Mouse (Mus musculus): ENCODE data around the gene Nkd1.

Gene Nkd1

DNA sequence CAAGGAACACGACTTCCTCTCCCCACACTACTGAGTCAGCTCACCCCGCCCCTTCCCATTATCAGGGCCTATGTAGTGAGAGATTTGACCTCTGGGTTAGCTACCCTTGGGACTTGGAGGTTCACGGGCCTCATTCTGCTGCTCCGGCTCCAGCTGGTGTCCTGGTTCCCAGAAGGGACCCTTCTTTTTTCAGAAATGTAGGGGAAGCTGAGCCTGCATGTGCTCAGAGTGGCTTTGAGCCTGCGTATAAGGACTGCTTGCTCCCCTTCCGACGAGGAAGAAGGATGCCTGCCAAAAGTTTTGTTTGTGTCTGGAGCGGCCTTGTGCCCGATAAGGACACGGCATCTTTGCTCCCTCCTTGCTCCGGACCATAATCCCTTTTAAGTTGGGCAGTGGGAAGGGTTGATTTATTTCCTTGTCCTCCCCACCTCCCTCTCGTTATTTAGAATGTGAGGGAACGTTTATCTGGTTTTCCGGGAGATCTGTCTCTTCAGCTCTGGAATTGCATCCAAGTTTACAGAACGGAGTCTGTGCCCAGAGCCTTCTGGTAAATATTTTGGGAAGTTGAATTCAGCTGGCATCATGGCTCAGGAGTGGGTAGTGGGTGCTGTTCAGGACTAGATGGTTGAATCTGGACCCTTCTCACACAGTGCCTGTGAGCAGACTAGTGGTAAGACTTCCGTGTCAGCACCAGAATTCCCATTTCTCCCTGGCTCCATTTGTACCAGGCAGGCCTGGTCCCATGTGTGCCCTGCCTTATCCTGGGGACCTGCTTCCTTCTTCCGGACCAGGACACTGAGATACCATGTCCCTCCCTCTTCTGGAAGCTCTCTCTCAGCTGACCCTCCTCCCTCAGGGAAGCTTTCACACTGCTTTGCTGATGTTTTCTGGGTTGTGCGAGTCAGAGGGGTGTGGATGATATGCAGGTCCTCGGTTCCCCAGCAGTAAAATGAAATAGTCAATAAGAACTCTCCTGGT is 17.1 kb downstream of the Nkd1 start:
- no peak for DNase-seq (ENCODE audit: low spot score)

DNA sequence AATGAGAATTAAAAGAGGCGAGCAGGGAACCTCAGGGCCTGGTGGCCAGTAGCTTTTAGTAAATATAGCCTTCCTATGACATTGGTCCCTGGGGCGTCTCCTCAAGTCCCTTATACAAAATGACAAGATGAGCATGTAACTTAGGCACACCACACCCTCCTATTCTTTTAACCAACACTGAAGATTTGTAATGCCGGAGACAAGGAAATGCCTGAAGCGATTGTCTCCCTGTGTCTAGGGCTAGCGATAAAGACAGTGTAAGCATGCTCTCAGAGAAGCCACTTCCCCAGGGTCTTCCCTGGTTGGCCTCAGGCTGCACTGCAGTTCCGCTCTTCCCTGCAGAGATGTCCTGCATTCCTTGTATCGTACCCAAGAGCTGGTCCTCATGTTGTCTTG is 17.8 kb downstream of the Nkd1 start:
- no peak for DNase-seq (ENCODE audit: low spot score)

DNA sequence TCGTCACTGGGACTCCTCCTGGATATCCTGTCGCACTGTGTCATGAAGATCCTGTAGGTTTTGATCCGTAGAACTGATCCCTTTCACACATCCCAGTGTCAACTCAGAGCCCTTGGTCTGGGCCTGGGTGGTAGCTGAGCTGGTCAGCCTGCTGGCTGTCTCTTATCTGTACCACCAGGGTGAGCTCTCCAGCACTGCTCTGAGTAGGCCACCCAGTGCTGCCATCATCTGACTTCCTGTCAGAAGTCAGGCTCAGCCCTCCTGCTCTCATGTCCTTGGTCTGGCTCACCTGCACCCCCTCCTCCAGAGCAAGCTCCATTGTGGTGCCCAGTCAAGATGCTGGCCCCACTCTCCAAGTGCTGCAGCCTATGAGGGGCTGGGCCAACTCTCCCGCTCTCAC is 18.8 kb downstream of the Nkd1 start:
- no peak for DNase-seq (ENCODE audit: low spot score)

- DNase-seq (ENCODE audit: low spot score): no peak
Measured at GRCm38 (mm10) chr8:88542596-88543213, 21.6 kb downstream of the Nkd1 start.

GRCm38 (mm10) chr8:88544677-88545076 is 23.5 kb downstream of the Nkd1 start:
- no peak for DNase-seq (ENCODE audit: low spot score)

GRCm38 (mm10) chr8:88545441-88545840 is 24.3 kb downstream of the Nkd1 start:
- no peak for DNase-seq (ENCODE audit: low spot score)

GRCm38 (mm10) chr8:88546032-88546732 is 25.0 kb downstream of the Nkd1 start:
- no peak for DNase-seq (ENCODE audit: low spot score)

DNA sequence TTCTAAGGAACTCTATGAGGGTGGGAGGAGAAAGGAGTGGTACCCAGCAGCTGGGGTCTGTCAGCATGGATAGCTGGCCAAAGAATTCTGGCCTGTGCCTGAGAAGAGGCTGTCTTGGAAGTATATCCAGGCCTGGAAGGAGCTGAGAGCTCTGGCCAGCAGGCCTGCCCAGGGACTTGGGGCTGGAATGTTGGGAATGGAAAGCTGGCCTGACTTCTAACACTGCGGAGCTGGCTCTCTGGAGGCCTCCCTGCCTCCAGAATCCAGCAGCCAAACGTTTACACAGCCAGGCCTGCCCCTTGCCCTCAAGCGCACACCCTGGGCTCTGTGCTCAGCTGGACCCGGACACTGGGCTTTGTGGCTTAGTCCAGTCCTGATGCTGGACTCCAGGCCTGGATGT is 34.5 kb downstream of the Nkd1 start:
- DNase-seq (ENCODE audit: low spot score): no peak

GRCm38 (mm10) chr8:88559985-88560473 is 38.9 kb downstream of the Nkd1 start:
- DNase-seq (ENCODE audit: low spot score): no peak

GRCm38 (mm10) chr8:88561402-88561801 is 40.2 kb downstream of the Nkd1 start:
- DNase-seq (ENCODE audit: low spot score): no peak

DNA sequence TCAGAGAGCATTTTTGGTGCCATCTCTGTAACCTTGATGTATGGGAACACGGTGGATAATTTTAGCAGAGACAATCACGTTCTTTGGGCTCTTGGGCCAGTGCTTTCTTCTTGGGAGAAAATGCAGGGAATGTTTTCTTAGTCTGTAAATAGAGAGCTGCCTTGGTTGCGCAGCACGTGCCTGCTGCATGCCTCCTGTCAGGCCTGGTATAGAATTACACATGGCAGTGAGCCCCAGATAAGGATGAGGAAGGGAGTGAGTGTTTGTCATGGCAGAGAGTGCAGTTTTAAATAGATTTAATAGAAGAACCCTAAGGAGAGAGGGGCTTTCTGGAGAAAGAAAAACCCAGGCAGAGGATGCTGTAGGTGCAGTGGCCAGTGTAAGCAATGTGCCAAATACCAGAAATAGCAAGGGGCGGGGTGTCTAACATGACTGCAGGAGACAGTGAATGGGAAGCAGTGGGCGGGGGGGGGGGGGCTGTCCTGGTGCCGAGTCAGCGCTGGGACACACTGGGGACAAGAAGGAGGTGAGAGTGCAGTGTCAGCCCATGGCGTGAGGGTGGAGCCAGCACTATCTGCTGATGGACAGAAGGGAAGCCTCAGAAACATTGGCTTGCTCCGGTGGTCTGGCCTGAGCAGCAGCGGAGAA is 43.2 kb downstream of the Nkd1 start:
- no peak for DNase-seq (ENCODE audit: low spot score)

- no peak for DNase-seq (ENCODE audit: low spot score)
Measured at GRCm38 (mm10) chr8:88566119-88566518, 45.0 kb downstream of the Nkd1 start.

- no peak for DNase-seq (ENCODE audit: low spot score)
Measured at GRCm38 (mm10) chr8:88567314-88568121, 46.4 kb downstream of the Nkd1 start.

GRCm38 (mm10) chr8:88568211-88568610 is 47.1 kb downstream of the Nkd1 start:
- no peak for DNase-seq (ENCODE audit: low spot score)

- DNase-seq (ENCODE audit: low spot score): no peak
Measured at GRCm38 (mm10) chr8:88569366-88569765, 48.2 kb downstream of the Nkd1 start.

DNA sequence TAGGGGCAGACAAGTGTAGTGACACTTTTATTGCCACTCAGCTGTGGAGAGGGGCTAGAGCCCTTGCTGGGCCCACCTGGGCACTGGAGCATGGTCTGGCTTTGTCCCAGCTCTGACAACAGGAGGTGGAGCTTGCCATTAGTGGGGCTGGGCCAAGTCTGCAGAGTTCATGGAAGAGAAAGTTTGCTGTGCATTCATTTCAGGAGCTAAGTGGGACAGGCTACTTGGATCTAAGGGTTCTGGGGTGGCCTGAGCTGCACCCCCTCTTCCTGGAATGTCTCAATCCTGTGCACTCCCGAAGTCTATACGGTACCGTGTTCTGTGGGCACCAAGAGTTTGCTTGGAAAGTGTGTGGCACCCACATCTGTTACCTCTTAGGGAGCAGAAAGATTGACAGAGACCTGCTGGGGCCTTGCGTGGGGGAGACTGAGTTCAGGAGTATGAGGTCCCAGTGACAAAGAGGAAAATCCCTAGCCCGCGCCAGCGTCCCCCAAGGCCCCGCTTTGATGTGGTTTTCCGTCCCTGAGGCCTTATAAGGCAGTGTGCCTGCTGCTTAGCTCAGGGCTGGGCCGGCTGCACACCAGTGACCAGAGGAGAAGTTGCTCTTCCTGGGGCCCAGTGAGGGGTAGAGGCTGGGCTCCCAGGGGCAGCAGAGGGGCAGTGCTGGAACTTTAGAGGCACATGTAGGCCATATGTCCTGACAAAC is 49.3 kb downstream of the Nkd1 start:
- no peak for DNase-seq (ENCODE audit: low spot score)

DNA sequence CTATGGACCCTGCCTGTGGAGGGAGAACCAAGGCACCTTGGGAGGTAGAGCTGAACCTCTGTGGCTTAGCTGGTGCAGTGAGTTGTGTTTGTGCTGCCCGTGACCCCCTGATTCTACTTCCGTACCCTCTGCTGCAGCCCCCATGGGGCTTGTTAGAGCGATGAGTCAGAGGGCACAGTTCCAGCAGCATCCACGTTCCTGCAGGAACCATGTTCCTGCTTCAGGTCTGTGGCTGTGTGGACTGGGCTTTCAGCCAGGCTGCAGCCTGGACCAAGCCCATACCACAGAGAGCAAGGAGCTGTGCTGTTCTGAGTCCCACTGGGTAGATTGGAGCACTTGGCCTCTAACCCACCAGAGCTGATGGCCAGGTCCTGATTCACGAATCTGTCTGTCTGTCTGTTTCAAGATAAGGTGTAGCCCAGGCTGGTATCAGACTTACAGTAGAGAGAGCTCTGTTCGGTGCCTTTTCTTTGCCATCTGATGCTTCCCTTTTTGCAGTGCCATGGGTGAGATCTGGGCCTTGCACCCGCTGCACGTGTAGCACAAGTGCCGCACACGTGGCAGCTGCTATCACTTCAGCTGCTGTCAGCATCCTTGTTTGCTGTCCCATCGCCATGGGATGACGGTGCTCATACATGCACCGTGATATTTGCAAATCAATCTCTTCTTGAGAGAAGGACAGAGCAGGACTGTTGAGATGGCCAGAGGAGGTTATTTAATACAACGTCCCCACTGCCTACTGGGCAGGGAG is 50.5 kb downstream of the Nkd1 start:
- no peak for DNase-seq (ENCODE audit: low spot score)

DNA sequence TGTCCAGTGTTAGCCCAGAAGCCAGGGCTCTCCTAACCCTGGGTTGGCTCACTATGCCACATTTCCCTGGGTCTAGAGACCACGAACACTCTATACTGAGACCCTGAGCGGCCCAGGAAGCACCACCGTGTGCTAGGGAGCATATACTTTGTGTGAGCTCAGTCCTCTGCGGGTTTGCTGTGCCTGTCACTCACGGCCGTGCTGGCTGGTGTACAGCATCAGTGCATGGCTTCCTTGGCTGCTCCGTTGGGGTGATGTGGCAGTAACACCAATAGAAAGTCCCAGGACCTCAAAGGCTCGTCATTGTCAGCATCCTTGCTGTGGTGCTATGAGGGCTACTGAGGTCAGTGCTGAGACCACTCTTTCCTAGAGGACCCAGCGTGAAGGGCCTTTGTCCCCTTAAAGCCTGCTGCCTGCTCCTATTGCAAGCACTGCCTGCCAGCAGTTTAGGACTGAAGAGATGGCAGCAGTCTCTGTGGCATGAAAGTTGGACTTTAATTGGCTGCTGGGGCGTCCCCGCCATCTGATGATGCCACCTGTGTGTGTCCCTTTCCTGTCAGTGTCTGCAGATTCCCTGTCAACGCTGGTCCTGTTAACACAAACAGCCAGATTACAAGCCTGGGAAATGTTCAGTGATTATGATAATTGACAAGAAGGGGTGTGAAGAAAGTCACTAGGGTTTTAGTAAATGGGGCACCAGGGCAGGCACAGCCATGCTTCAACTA is 51.2 kb downstream of the Nkd1 start:
- no peak for DNase-seq (ENCODE audit: low spot score)
